Mouse (Mus musculus) stomach, embryonic 16.5 days (tissue): ENCODE results near the gene Gm13275. TPM values are rescaled to one million over a fixed set of nuclear protein-coding genes. Genes with fewer than 3 reads are reported as not detected.
"Not testable (repeated sequence)": the region's sequence is repeated elsewhere in the genome, so short reads cannot be mapped to it uniquely, and the experiment has no call there.

ENCODE experiments used
- ATAC-seq: fragments of 200-750 bp; cut with Nextera tagmentation; 2 replicates; pipeline ENCODE4 v1.8.0; 2017; ENCODE audit warnings: moderate number of reproducible peaks, moderate TSS enrichment; ENCODE audit not compliant: insufficient read depth, low FRiP score
- H3K27ac ChIP-seq: fragments of 300-500 bp; sonication (generic); 2 replicates; pipeline ENCODE4 v1.5.1; 2014; ENCODE audit warnings: low read length
- H3K27me3 ChIP-seq: fragments of 300-500 bp; sonication (generic); 2 replicates; pipeline ENCODE4 v1.6.1; 2014; ENCODE audit warnings: low read length, control low read depth, mixed read lengths; ENCODE audit not compliant: control insufficient read depth, insufficient read depth
- H3K36me3 ChIP-seq: fragments of 300-500 bp; sonication (generic); 2 replicates; pipeline ENCODE4 v1.6.1; 2014; ENCODE audit warnings: low read length; ENCODE audit not compliant: control insufficient read depth, insufficient read depth
- H3K4me1 ChIP-seq: fragments of 300-500 bp; sonication (generic); 2 replicates; pipeline ENCODE4 v1.6.1; 2014; ENCODE audit warnings: low read length, control low read depth, mixed read lengths; ENCODE audit not compliant: control insufficient read depth, insufficient read depth
- H3K4me2 ChIP-seq: fragments of 300-500 bp; sonication (generic); 2 replicates; pipeline ENCODE4 v1.6.1; 2014; ENCODE audit warnings: low read depth, low read length, mixed read lengths
- H3K4me3 ChIP-seq: fragments of 300-500 bp; sonication (generic); replicated peaks from 2 replicates; pipeline ENCODE4 v1.5.1; 2014; ENCODE audit warnings: mild to moderate bottlenecking, low read length
- H3K9ac ChIP-seq: fragments of 300-500 bp; sonication (generic); 2 replicates; pipeline ENCODE4 v1.6.1; 2014; ENCODE audit warnings: low read length
- H3K9me3 ChIP-seq: fragments of 300-500 bp; sonication (generic); replicated peaks from 2 replicates; pipeline ENCODE4 v1.6.1; 2016; ENCODE audit warnings: low read length, control low read depth; ENCODE audit not compliant: control insufficient read depth
- WGBS: fragments of 180-500 bp; shearing (Covaris S2); extraction: QIAGEN DNeasy Blood & Tissue Kit; methylation state at CpG from one replicate; pipeline ENCODE4 v1.1.7; 2014; 5-methylcytosine and 5-hydroxymethylcytosine counted together
- polyA plus RNA-seq: library from polyadenylated mRNA; unstranded; fragments of >200 nt; fragmentation: Nextera tagmentation; extraction: Ambion mirVana; gene quantifications from 2 replicates; pipeline ENCODE4 v1.2.1, GENCODE M21; 2015

The Gm13275 gene
- polyA plus RNA-seq, 1 experiment from 2014 or later = not detected

- no CpG with 5 or more reads among the region's 27 CpGs for WGBS
- not testable (repeated sequence) for H3K27ac ChIP-seq, H3K9me3 ChIP-seq, H3K36me3 ChIP-seq, H3K27me3 ChIP-seq, H3K4me3 ChIP-seq, H3K4me2 ChIP-seq, H3K9ac ChIP-seq, ATAC-seq, H3K4me1 ChIP-seq
Observed at GRCm38 (mm10) chr4:88785409-88785808, 8.9 kb upstream of the Gm13275 start, which contains the start of gene Gm13276. Gm13276 (plus strand) TSS chr4:88785709.

GRCm38 (mm10) chr4:88788402-88788801 is 5.9 kb upstream of the Gm13275 start, which contains the start of gene Gm13277:
Gm13277 (plus strand) TSS chr4:88788632.
- H3K4me3 ChIP-seq, H3K27ac ChIP-seq, H3K27me3 ChIP-seq, H3K9ac ChIP-seq, ATAC-seq, H3K4me2 ChIP-seq, H3K4me1 ChIP-seq, H3K9me3 ChIP-seq, H3K36me3 ChIP-seq: not testable (repeated sequence)
- 0% methylated on average over 3 of the region's 28 CpGs for WGBS

GRCm38 (mm10) chr4:88791250-88791649 is 3.0 kb upstream of the Gm13275 start, which contains the start of gene Gm13278:
Gm13278 (plus strand) TSS chr4:88791550.
- H3K9ac ChIP-seq, H3K27me3 ChIP-seq, ATAC-seq, H3K9me3 ChIP-seq, H3K27ac ChIP-seq, H3K36me3 ChIP-seq, H3K4me3 ChIP-seq, H3K4me1 ChIP-seq, H3K4me2 ChIP-seq: not testable (repeated sequence)
- WGBS = no CpG with 5 or more reads among the region's 28 CpGs

GRCm38 (mm10) chr4:88797097-88797496 is 2.8 kb downstream of the Gm13275 start, which contains the start of gene Gm13279:
Gm13279 (plus strand) TSS chr4:88797397.
- H3K4me2 ChIP-seq, H3K36me3 ChIP-seq, H3K4me1 ChIP-seq, H3K27ac ChIP-seq, H3K27me3 ChIP-seq, H3K9ac ChIP-seq, H3K9me3 ChIP-seq, H3K4me3 ChIP-seq, ATAC-seq: not testable (repeated sequence)
- no CpG with 5 or more reads among the region's 28 CpGs for WGBS

GRCm38 (mm10) chr4:88799365-88799764 is 5.1 kb downstream of the Gm13275 start, which contains the start of gene Gm13285:
Gm13285 (plus strand) TSS chr4:88799665.
- WGBS = 13% methylated on average over 4 of the region's 7 CpGs
- H3K27ac ChIP-seq, H3K36me3 ChIP-seq, H3K4me1 ChIP-seq, H3K4me2 ChIP-seq, H3K4me3 ChIP-seq, H3K9ac ChIP-seq, H3K27me3 ChIP-seq, ATAC-seq, H3K9me3 ChIP-seq: not testable (repeated sequence)

GRCm38 (mm10) chr4:88802954-88803353 is 8.7 kb downstream of the Gm13275 start, which contains the start of gene Gm13287:
Gm13287 (plus strand) TSS chr4:88803254.
- not testable (repeated sequence) for H3K36me3 ChIP-seq, H3K4me1 ChIP-seq, H3K9ac ChIP-seq, H3K4me2 ChIP-seq, H3K27me3 ChIP-seq, H3K9me3 ChIP-seq, ATAC-seq, H3K27ac ChIP-seq, H3K4me3 ChIP-seq
- WGBS = no CpG with 5 or more reads among the region's 29 CpGs

GRCm38 (mm10) chr4:88805231-88805630 is 10.9 kb downstream of the Gm13275 start, which contains the start of gene Gm13288:
Gm13288 (plus strand) TSS chr4:88805531.
- not testable (repeated sequence) for H3K4me1 ChIP-seq, H3K9me3 ChIP-seq, ATAC-seq, H3K27me3 ChIP-seq, H3K9ac ChIP-seq, H3K4me2 ChIP-seq, H3K36me3 ChIP-seq, H3K27ac ChIP-seq
- H3K4me3 ChIP-seq = peak within 1 kb of the TSS; percentile 23; the same call in 1 of the 2 replicates
- WGBS = no CpG with 5 or more reads among the region's 8 CpGs

GRCm38 (mm10) chr4:88805761-88806160 is 11.5 kb downstream of the Gm13275 start:
- peak overlapping the region; percentile 23; the same call in 1 of the 2 replicates for H3K4me3 ChIP-seq
- H3K4me1 ChIP-seq, H3K36me3 ChIP-seq, H3K9me3 ChIP-seq, ATAC-seq, H3K9ac ChIP-seq, H3K27me3 ChIP-seq, H3K27ac ChIP-seq, H3K4me2 ChIP-seq: not testable (repeated sequence)
- WGBS = 0% methylated on average over 13 of the region's 34 CpGs

- Histone ChIP-seq H3K4me3 (no peak within 1 kb of the TSS), H3K4me1 (no peaks in the 10 kb centered on the region), H3K27ac (no peak within 1 kb of the TSS), H3K36me3 (no peaks in the 10 kb centered on the region), H3K27me3 (no peaks in the 10 kb centered on the region), H3K9ac (no peak within 1 kb of the TSS), H3K9me3 (no peaks in the 10 kb centered on the region), H3K4me2 (no peak within 1 kb of the TSS)
- WGBS = 46% methylated on average over 3 of the region's 3 CpGs
- no peak for ATAC-seq
Observed at GRCm38 (mm10) chr4:88815928-88816327, 21.6 kb downstream of the Gm13275 start, which contains the start of gene Ifna7. Ifna7 (plus strand) TSS chr4:88816228.
